Mouse (Mus musculus) olfactory bulb, adult 2 months (tissue): ENCODE measurements around the gene Ccl7.

Experiments used
- CTCF ChIP-seq: fragments of 200-500 bp; IDR thresholded peaks from 2 replicates; pipeline ENCODE4 v1.5.1; 2012; ENCODE audit warnings: low read depth, mild to moderate bottlenecking, low read length, moderate library complexity; ENCODE audit not compliant: insufficient read depth
- POLR2A ChIP-seq: fragments of 200-500 bp; IDR thresholded peaks from 2 replicates; pipeline ENCODE4 v1.6.1; 2012; ENCODE audit warnings: mild to moderate bottlenecking, low read depth, low read length, moderate library complexity; ENCODE audit not compliant: insufficient read depth

GRCm38 (mm10) chr11:82019389-82019788 is 26.1 kb upstream of the Ccl7 start:
- TF ChIP-seq CTCF (no peak), POLR2A (no peak)
